Mouse (Mus musculus) megakaryocyte, embryonic 14.5 days (primary cell): ENCODE measurements at regions not wholly inside any gene's neighbourhood (a gene's known extent, or its start where the extent isn't known, plus 50 kb on each side); places are given as distances from the start of the nearest gene placed in this dataset.

Experiments
- FLI1 ChIP-seq: IDR thresholded peaks from 2 replicates; pipeline ENCODE4 v1.6.1; 2012; ENCODE audit warnings: low read length, inconsistent platforms, mixed read lengths
- GATA1 ChIP-seq: IDR thresholded peaks from 3 replicates; pipeline ENCODE4 v1.6.1; 2012; ENCODE audit warnings: mixed read lengths, low read length, inconsistent platforms, borderline replicate concordance

GRCm38 (mm10) chr13:110812401-110812800, 417.6 kb downstream of the Plk2 start:
- TF ChIP-seq GATA1 (no peak), FLI1 (no peak)
